Mouse (Mus musculus) ES-Bruce4 (cell line): Measurements from ENCODE around the gene Gtf3c6.

Experiments
- CTCF ChIP-seq: IDR thresholded peaks from one replicate; pipeline ENCODE4 v1.8.1; 2011; ENCODE audit warnings: low read depth, low read length
- POLR2A ChIP-seq: IDR thresholded peaks from one replicate; pipeline ENCODE4 v1.8.1; 2011; ENCODE audit warnings: low read length; ENCODE audit not compliant: insufficient read depth

DNA sequence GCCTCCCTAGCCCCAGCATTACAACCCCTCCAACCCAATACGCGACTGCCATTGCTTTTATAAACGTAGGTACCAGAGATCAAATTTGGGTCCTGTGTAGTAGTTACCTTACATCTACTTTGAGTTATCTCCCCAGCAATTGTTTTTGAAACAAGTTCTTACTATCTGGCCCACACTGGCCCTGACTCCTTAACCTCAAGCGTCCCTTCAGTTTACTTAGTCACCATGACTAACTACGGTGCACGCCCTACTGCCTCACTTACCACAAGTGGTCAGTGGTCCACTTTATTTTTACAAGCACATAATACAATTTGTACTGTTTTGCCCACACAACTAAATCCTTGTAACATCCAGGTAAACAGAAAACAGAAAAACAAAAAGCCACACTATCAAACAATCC, 34.7 kb upstream of the Gtf3c6 start:
- no peak for TF ChIP-seq POLR2A
- no peak for TF ChIP-seq CTCF
